Mouse (Mus musculus) liver, embryonic 14.5 days (tissue): ENCODE data around the gene Gm37240.

Experiments
- CTCF ChIP-seq: IDR thresholded peaks from 2 replicates; pipeline ENCODE4 v1.5.1; 2016; ENCODE audit warnings: antibody characterized with exemption, low read depth, control low read depth
- EP300 ChIP-seq: IDR thresholded peaks from 2 replicates; pipeline ENCODE4 v1.6.1; 2016; ENCODE audit warnings: antibody characterized with exemption, low read depth

DNA sequence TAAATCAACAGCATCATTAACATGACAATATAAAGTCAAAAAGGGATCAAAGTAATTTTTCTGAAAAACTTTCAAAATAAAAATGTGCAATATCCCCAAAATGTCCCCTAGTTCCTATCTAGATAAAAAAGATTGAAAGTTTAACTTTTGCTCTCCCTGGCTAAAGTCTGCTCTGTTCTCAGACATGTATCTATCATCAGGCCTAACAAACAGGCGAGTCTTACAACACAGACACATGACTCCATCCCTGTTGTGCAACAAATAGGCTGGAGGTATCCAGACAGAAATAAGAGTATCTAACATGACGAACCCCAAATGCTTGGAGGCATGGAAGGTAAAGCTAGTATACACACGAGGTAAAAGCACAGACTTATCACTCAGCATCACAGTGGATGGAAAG is 68.0 kb downstream of the Gm37240 start:
- TF ChIP-seq CTCF (no peak), EP300 (no peak)
